Mouse (Mus musculus) v-Abl transformed pro-B cells (cell line): ENCODE measurements around the gene Gm20388.

Experiments used
- in situ Hi-C, 2 experiments: fragments of 400-800 bp; cut with MboI; formaldehyde crosslinking; loops; one replicate each; pipeline ENCODE4 v1.15.1; 2025; ENCODE audit not compliant: unreplicated experiment in 2 of 2

Gm20388 gene

DNA sequence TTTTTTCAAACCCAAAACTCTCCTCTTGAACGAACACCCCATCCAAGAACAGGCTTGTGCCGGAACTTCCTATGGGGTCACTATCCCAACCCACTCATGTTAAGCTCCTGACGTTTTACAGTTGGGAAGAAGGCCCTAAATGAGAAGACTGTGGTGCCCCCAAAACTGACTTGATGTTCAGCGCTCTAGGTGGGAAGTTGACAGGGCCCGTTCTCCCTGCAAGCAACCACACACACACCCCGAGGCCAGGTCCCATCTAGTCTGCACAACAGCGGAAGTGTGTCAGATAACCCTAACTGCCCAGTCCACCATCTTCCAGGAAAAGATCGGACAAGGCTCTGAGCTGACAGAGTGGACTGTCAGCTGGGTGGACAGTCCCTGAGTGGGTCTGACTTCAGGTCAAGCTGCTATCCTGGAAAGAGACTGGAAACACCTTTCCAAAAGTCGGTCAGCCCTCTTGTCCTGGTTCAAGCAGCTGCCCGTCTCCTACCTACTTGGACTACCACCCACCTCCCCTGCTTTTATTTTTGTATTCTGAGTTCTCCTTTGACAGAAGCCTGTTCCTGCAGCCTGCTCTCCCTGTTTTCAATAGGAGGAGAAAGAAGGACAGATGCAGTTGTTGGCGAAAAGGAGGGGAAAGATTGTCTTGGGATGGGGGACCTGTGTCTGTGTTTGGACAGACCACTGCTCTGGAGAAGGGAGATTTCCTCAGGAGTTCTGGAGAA, 1161.9 kb downstream of the Gm20388 start:
- in situ Hi-C loops: no loop called here

DNA sequence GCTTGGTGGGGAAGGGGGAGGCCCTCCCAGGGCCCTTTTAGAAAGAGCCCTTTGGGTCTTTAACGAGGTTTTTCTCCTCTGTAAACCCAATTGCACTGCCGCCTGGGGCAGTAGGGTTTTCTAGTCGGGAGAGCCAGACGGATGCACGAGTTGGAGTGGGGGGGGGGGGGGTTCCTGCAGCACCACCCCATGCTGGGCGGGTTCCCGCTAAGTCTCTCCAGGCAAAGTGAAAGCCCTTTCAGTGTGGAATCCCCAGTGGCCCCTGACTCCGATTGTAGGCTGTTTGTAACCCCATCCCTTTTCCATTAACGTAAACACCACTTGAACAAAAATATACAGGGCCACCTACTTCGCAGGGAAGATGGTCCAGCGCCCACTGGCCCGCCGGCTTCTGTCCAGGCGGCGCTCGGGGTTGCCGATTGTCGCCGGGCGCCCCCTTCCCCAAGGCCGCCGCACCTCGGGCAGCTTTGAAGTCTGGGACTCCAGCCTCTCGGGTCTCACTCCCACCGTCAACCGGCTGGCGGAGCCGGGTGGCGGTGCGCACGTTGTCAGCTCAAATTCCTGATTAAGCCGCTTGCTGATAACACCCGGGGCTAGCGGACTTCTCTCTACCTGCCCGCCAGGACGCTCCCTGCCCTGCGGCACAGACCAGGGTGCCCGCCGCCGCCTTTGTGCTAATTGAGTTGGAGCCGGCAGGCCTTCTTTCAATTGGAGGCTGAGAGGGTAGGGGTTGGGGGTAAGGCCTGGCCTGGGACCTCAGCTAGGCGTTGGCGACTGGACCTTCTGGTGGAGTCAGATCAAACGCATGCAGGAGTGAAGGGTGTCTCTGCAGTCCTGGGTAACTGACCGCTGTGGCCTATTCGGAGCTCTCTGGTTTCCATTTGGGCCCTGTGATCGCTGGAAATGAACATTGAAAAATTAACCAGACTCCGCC, 1162.8 kb downstream of the Gm20388 start:
- in situ Hi-C loops: no loop called here

DNA sequence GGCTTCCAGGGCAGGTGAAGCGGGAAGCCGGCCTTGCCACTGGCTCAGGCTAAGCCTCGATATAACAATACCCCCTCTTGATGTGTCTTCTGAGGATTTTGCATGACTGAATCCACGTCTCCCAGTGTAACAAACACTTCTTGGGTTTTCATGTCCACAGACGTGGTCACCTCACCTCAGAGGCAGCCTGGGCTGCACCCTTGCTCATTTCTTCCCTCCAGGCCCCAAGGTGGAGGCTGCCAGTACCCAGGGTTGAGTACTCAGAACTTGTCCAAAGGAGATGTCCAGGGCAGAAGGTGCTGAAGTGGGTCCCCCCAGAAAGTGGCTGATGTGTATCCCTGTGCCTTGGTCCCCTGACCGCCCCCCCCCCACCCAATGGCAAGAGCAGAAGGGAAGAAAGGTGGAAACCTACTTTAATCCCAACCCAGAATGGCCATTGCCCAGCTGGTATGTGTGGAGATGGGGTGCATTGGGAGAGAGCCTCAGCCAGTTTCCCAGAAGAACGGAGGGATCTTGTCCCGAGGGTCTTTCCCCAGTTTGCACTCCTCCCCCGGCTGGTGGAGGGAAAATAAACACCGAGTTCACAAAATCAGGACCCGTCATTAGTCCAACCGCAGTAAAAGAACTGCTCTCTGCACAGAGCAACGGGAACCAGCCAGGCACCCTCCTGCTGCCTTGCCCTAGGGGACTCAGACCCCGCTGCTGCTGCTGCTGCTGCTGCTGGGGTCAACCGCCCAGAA, 1163.6 kb downstream of the Gm20388 start:
- in situ Hi-C loops: no loop called here

DNA sequence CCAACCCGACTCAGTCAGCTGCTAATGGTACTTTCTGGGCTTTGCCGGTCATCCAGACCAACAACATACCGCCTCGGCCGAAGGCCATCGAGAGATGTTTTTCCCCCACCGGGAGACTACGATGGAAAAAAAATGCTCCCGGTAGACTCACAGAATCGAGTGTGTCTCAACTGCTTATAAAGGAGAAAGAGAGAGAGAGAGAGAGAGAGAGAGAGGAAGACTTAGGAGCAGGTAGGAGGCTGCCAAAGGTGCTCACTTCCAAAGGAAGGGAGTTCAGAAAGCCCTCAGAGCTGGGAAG, 1164.2 kb downstream of the Gm20388 start:
- in situ Hi-C loops: no loop called here

DNA sequence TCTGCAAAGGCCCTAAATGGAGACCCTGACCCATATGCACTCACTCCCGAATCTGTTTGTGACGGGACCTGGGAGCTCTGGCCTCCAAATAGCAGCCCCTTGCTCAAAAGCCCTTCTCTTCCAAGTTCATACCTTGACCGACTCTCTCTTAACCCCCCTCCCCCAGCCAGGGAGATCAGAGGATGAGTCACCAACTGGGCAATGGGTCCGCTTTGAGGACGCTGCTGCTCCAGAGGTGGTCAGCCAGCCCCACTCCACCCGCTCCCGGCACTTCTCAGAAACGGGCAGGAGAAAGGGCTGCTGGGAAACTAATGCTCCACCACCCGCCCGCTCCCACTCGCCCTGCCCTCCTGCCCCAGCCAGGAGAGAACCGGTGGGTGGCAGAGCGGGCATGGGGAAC, 1165.3 kb downstream of the Gm20388 start:
- in situ Hi-C loops: no loop called here

DNA sequence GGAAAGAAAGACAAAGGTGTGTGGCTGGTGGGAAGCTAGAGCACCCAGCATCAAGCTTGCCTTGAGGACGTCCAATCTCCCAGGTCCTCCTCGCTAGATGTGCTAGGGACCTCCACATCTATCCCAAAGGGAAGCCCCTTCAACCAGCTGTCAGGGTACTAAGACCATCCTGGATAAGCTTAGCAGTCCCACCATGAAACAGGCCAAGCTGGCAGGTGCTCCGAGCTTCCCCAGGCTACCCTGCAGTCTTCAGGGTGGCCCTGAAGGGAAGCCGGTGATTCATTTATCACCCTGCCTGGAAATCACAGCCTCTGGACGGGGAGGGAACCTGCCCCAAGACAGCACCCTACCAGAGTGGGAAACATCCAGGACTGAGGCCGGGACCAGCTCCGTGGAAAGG, 1165.9 kb downstream of the Gm20388 start:
- in situ Hi-C loops: no loop called here

DNA sequence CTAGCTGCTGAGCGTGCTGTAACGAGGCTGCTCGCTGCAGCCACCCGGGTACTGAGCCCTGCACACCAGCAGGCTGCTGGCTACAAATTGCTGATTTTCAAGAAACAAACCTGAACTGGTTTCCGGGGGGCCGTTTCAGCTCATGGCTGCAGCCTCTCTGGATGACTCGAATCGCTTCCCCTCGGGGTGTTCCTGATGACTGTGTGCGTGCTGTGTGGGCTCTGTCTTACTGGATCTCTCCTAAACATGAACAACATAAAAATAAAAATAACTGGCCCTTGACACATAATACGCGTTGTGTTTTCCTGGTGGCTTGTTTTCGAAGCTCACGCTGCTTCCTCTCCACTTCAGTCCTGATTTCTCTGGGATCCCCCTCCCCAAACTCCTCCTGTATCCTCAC, 1168.1 kb downstream of the Gm20388 start:
- in situ Hi-C loops: no loop called here

DNA sequence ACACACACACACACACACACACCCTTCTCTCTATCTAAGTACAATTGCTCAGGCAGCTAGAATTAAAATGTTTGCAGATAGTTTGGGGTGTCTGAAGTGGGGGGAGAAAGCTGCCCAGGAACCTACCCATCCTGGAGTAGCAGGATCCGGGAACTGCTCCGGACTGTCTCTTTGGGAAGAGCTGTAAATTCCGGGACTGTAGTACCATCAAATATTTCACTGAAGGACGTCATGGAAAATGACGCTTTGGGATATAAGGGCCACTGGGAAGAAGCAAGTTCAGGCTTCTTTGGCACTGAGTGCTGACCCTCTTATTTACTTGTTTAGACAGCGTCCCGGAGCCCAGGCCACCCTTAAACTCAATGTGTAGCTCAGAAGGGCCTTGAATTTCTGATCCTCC, 1168.6 kb downstream of the Gm20388 start:
- in situ Hi-C loops: no loop called here

DNA sequence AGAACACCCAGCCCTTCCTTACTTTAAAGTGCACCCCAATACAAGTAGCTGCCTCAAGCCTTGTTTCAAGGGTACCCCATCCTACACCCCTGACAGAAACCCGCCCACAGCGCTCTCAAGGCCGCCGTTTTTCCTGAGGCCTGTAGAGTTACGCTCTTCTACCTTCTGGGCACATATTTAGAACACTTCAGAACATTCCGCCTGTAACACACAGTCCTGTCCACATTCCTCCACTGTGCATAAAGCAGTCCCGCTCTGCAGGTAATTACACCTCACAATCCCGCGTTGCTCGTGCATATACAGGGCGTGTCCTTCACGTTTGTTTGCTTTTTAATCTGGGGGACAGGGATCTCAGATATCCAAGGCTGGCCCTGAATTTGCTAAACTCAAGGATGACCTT, 1169.3 kb downstream of the Gm20388 start:
- in situ Hi-C loops: loop anchor here in 1 of 2 experiments (5.0 kb wide), 1 partner anchor 263 kb away; no protein-coding TSS in a partner anchor

DNA sequence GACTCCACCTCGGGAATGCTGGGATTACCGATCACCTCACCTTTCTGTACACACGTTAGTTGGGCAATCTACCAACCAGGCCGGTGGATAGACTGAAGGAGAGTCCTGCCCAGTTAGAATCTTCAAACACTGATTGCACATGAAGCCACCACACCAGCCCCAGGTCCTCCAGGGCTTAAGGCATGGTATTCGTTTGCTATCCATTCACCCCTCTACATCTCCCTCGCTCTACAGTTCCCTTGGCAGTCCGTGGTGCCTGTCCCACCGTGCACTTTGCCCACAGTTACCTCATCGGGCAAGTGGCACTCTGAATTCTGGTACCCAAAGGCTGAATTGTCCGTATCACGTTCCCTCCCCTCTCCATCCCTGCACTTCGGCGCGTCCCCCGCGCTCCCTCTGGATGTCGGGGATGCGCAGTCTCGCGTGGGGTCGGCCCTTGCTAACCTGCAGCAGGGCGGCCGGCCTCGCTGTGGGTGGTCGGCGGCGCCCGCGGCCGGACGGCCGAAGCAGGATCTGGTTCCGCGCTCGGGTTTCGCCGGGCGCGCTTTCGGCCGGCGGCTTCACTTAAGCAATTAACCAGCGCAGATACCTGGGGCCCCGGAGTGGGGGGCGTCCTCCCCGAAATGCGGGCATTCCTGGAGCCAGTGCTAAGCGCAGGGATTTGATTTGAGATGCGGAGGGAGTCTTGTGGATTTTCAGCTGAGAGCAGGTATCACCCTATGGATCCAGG, 1169.9 kb downstream of the Gm20388 start:
- in situ Hi-C loops: loop anchor here in 1 of 2 experiments (5.0 kb wide), 1 partner anchor 263 kb away; no protein-coding TSS in a partner anchor

DNA sequence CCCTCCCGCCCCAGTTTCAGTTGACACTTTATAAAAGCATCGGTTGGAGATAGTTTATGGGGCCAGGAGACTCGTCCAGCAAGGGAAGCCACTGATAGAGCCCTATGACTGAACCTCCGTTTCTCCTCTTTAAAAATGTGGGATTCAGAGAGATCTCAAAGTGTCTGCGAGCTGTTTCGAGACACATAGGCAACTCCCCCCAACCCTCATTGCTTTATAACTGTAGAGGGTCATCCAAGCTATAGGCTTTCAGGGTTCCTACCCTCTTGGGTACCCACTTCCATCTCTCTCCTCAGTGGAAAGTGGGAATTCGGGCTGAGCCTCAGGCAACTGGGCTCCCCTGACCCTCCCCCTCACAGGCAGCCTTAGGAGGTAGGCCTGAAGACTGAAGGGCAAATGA, 1170.8 kb downstream of the Gm20388 start:
- in situ Hi-C loops: loop anchor here in 1 of 2 experiments (5.0 kb wide), 1 partner anchor 264 kb away; no protein-coding TSS in a partner anchor

DNA sequence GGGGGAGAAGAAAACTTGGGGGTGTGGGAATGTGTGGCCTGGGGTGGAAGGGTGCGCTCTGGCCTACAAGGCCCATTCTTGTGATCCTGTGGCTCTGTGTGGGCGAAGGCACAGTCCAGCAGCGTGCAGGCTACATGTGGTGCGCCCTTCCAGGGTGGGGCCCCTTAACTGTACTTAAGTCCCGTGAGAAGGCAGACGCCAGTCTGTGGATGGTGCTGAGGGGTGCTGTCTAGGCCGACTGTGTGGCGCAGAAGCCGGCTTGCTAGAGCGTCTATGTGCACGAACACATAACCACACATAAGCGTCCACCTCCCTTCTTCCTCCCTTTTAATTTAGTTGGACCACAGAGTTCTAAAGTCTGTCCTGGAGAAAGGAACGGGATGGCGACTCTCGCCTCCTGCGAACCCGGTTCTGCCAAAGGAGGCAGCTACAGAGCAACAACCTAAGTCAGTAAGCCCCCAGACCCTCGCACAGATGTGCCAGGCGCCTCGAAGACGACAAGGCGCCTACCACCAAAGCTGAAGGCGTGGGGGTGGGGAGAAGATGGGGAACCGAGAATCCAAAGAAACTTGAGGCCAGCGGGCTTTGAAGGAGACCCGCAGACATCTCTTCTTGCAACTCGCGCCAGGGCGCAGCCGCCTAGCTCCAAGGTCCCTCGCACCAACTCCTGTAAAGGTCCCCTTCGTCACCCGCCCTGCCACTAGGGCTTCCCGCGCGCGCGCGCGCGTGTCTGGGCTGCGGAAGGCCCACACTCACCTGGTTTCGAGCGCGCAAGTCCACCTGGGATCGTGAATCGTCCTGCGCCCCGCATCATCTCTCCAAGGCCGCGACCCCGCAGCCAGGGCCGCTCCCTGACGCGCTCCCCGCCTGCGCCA, 1171.8 kb downstream of the Gm20388 start:
- in situ Hi-C loops: loop anchor here in 1 of 2 experiments (5.0 kb wide), 1 partner anchor 265 kb away; no protein-coding TSS in a partner anchor

DNA sequence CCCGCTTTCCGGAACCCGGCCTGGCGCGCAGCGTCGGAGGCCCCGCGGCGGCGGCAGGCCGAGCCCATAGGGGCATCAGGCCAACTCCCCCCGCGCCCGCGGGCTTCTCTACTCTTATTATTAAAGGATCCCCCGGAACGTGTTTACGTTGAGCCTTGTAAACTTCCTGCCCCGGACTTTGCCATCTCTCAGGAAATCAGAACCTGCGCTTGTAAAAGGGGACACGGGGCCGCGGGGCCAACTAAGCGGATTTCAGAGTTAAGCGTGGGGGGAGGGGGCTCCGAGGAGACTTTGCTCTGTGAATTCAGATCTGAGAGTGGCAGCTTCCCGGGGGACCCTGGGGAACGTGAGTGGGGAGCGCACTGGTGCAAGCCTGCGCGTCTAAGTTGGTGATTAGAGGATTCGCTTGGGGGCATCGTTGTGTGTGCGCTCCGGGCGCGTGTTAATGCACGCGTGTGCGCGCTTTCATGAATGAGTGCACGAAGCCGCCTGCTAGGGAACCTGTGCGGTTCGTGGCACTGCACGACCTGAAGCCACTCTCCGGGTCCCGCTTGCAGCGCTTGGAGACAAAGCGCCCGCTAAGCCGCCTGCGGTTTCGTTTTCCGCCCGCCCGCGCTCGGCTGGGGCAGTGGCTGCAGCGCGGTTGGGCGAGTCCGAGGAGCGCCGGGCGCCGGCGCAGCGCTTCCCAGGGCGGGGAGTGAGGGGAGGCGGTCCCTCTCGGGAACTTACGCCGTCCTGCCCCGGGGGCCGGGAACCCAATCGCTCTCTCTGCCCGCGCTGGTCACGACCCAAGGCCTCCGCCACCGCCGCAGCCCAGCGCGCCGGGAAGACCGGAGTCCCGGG, 1172.7 kb downstream of the Gm20388 start:
- in situ Hi-C loops: loop anchor here in 1 of 2 experiments (5.0 kb wide), 1 partner anchor 266 kb away; no protein-coding TSS in a partner anchor

DNA sequence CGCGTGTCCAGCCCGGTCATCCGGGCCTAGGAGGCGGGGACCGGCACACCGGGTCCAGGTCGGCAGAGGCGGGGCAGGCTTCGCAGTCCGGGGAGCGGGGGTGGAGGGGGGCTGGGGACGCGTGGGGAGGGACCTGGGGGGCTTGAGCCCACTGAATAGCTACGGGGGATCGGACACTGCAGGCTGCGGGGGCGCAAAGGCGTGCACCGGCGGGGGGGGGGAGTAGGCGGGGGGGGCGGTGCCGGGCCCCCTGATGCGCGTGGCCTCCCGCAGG, 1173.2 kb downstream of the Gm20388 start:
- in situ Hi-C loops: loop anchor here in 1 of 2 experiments (5.0 kb wide), 1 partner anchor 267 kb away; no protein-coding TSS in a partner anchor

DNA sequence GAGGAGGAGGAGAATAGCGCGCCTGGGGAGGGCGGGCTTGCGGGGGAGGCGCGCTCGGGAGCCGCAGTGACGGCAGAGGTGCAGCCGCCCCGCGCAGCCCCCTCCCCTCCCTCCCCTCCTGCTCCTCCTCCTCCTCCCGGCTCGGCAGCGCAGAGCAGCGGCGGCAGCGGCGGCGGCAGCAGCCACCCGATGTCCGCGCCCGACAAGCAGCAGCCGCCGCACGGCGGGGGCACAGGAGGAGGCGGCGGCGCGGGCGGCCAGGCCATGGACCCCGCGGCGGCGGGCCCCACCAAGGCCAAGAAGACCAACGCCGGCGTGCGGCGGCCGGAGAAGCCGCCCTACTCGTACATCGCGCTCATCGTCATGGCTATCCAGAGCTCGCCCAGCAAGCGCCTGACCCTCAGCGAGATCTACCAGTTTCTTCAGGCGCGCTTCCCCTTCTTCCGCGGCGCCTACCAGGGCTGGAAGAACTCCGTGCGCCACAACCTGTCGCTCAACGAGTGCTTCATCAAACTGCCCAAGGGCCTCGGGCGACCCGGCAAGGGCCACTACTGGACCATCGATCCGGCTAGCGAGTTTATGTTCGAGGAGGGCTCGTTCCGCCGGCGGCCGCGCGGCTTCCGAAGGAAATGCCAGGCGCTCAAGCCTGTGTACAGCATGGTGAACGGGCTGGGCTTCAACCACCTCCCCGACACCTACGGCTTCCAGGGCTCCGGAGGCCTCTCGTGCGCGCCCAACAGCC, 1173.7 kb downstream of the Gm20388 start, which contains the start of gene Foxf1:
TSS of gene Foxf1 (plus strand) at position 177 of the 742 bp plus-strand sequence.
- in situ Hi-C loops: loop anchor here in 1 of 2 experiments (5.0 kb wide), 1 partner anchor 267 kb away; no protein-coding TSS in a partner anchor

DNA sequence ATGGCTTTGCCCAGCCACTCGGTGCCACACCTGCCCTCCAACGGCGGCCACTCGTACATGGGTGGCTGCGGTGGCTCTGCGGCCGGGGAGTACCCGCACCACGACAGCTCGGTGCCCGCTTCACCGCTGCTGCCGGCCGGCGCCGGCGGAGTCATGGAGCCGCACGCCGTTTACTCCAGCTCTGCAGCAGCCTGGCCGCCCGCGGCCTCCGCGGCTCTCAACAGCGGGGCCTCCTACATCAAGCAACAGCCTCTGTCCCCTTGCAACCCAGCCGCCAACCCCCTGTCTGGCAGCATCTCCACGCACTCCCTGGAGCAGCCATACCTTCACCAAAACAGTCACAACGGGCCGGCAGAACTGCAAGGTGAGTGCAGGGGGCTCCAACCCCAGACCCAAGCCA, 1174.4 kb downstream of the Gm20388 start:
- in situ Hi-C loops: no loop called here

DNA sequence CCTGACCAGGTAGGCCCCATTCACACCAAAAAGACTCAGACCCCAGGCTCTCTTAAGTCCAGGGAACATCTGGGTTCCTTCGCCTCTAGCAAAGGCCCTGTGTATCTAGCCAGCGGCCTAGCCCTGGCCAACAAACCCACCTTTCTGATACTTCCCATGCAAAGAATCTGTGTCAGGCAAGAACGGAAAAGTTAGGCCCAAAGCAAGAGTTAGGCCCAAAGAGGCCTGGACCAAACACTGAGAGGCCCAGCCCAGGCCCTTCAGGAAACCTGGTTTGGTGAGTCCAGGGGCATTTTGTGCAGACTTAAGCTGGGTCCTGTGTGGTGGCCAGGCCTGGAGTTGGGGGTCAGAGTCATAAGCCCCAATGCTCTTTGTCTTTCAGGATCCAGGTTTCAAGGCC, 1174.9 kb downstream of the Gm20388 start:
- in situ Hi-C loops: no loop called here
